Mouse (Mus musculus) intestine, embryonic 15.5 days (tissue): Measurements from ENCODE around the gene Wdr60. TPM values are rescaled to one million over a fixed set of nuclear protein-coding genes. Genes with fewer than 3 reads are reported as not detected.

Source experiments
- ATAC-seq: fragments of 200-750 bp; cut with Nextera tagmentation; 2 replicates; pipeline ENCODE4 v1.8.0; 2017; ENCODE audit warnings: moderate TSS enrichment, moderate library complexity
- H3K27ac ChIP-seq: fragments of 300-500 bp; sonication (generic); 2 replicates; pipeline ENCODE4 v1.5.1; 2015; ENCODE audit warnings: mild to moderate bottlenecking, inconsistent platforms
- H3K27me3 ChIP-seq: fragments of 300-500 bp; sonication (generic); replicated peaks from 2 replicates; pipeline ENCODE4 v1.6.1; 2015; ENCODE audit warnings: inconsistent platforms
- H3K36me3 ChIP-seq: fragments of 300-500 bp; sonication (generic); 2 replicates; pipeline ENCODE4 v1.6.1; 2015; ENCODE audit warnings: inconsistent platforms
- H3K4me1 ChIP-seq: fragments of 300-500 bp; sonication (generic); replicated peaks from 2 replicates; pipeline ENCODE4 v1.6.1; 2015; ENCODE audit warnings: inconsistent platforms
- H3K4me2 ChIP-seq: fragments of 300-500 bp; sonication (generic); replicated peaks from 2 replicates; pipeline ENCODE4 v1.6.1; 2015; ENCODE audit warnings: mild to moderate bottlenecking, inconsistent platforms
- H3K4me3 ChIP-seq: fragments of 300-500 bp; sonication (generic); replicated peaks from 2 replicates; pipeline ENCODE4 v1.5.1; 2015; ENCODE audit warnings: inconsistent platforms
- H3K9ac ChIP-seq: fragments of 300-500 bp; sonication (generic); 2 replicates; pipeline ENCODE4 v1.6.1; 2015; ENCODE audit warnings: inconsistent platforms
- H3K9me3 ChIP-seq: fragments of 300-500 bp; sonication (generic); 2 replicates; pipeline ENCODE4 v1.6.1; 2016; ENCODE audit warnings: inconsistent platforms
- WGBS: fragments of 180-500 bp; shearing (Covaris S2); methylation state at CpG from one replicate; pipeline ENCODE4 v1.1.7; 2015; 5-methylcytosine and 5-hydroxymethylcytosine counted together
- polyA plus RNA-seq: library from polyadenylated mRNA; unstranded; fragments of >200 nt; fragmentation: Nextera tagmentation; extraction: Ambion mirVana; gene quantifications from 2 replicates; pipeline ENCODE4 v1.2.1, GENCODE M21; 2015

Wdr60 gene
- polyA plus RNA-seq, 1 experiment from 2014 or later, result 11.8 TPM

GRCm38 (mm10) chr12:116207486-116207885 is 55.3 kb downstream of the Wdr60 start:
- Histone ChIP-seq H3K9me3 (no peaks in the 10 kb centered on the region), H3K9ac (no peak overlapping the region), H3K36me3 (no peaks in the 10 kb centered on the region), H3K27ac (no peak overlapping the region), H3K27me3 (no peaks in the 10 kb centered on the region), H3K4me3 (no peak overlapping the region), H3K4me2 (no peak overlapping the region), H3K4me1 (no peaks in the 10 kb centered on the region)
- WGBS, result 76% methylated on average over 8 of the region's 8 CpGs
- ATAC-seq, result no peak

DNA sequence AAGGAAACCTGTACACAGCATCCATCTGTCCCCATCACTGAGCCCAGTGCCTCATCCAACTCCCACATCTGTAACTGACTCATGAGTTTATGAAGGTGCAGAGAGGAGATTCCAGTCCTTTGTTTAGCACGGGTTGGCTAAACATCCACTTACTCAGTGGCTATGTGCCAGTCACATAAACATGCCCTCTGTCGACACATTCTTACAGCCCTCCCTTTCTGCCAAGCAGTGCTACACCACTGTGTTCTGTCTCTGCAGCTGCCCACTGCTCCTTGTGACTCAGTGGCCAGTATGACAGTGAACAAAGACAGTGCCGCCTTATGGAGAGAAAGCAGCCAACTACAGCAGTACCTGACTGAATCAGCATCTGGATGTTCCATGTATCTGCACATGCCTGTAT is 57.1 kb downstream of the Wdr60 start:
- Histone ChIP-seq H3K9ac (no peak overlapping the region), H3K36me3 (no peaks in the 10 kb centered on the region), H3K9me3 (no peaks in the 10 kb centered on the region), H3K4me3 (no peak overlapping the region), H3K27me3 (no peaks in the 10 kb centered on the region), H3K4me2 (no peak overlapping the region), H3K27ac (no peak overlapping the region), H3K4me1 (no peaks in the 10 kb centered on the region)
- WGBS, result 61% methylated on average over 3 of the region's 3 CpGs
- peak; percentile 31; the same call in 1 of the 2 replicates for ATAC-seq

GRCm38 (mm10) chr12:116202176-116202981 is 60.4 kb downstream of the Wdr60 start:
- no peaks in the 10 kb centered on the region for H3K36me3 ChIP-seq
- no peak overlapping the region for H3K27ac ChIP-seq
- H3K4me3 ChIP-seq, result no peak overlapping the region
- no peak overlapping the region for H3K4me2 ChIP-seq
- no peak overlapping the region for H3K9ac ChIP-seq
- H3K4me1 ChIP-seq, result no peaks in the 10 kb centered on the region
- ATAC-seq, result peak; percentile 37; the same call in 1 of the 2 replicates
- no peaks in the 10 kb centered on the region for H3K27me3 ChIP-seq
- 35% methylated on average over 9 of the region's 9 CpGs for WGBS
- no peaks in the 10 kb centered on the region for H3K9me3 ChIP-seq

DNA sequence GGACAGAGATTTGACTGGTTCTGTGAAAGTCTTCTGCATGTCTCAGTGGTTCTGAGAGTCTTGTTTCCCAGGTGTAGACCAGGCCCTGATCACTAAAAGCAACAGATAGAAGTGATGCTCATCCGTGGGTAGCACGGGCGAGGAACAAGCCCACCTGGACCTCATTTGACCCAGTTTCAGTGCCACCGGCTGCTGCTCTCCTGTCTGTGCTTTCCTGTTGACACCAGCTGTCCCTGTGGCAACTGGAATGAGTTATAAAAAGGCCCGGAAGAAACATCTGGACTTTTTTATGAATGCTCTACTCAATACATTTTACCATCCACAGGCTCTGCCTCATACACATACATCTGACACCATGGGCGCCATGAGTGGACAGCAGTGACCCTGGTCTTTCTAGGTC is 64.0 kb downstream of the Wdr60 start:
- no peak for ATAC-seq
- Histone ChIP-seq H3K4me2 (no peak overlapping the region), H3K27ac (no peak overlapping the region), H3K9me3 (no peaks in the 10 kb centered on the region), H3K9ac (no peak overlapping the region), H3K27me3 (no peaks in the 10 kb centered on the region), H3K4me1 (no peaks in the 10 kb centered on the region), H3K4me3 (no peak overlapping the region), H3K36me3 (no peaks in the 10 kb centered on the region)
- WGBS, result 85% methylated on average over 6 of the region's 6 CpGs

GRCm38 (mm10) chr12:116196221-116196620 is 66.6 kb downstream of the Wdr60 start:
- ATAC-seq, result no peak
- H3K27me3 ChIP-seq, result no peaks in the 10 kb centered on the region
- no peak overlapping the region for H3K4me2 ChIP-seq
- no peaks in the 10 kb centered on the region for H3K4me1 ChIP-seq
- no peak overlapping the region for H3K9ac ChIP-seq
- 54% methylated on average over 8 of the region's 8 CpGs for WGBS
- H3K27ac ChIP-seq, result no peak overlapping the region
- no peaks in the 10 kb centered on the region for H3K36me3 ChIP-seq
- no peak overlapping the region for H3K4me3 ChIP-seq
- H3K9me3 ChIP-seq, result no peaks in the 10 kb centered on the region

GRCm38 (mm10) chr12:116194641-116195040 is 68.2 kb downstream of the Wdr60 start:
- Histone ChIP-seq H3K9ac (no peak overlapping the region), H3K27me3 (no peaks in the 10 kb centered on the region), H3K4me3 (no peak overlapping the region), H3K36me3 (no peaks in the 10 kb centered on the region), H3K4me2 (no peak overlapping the region), H3K9me3 (no peaks in the 10 kb centered on the region), H3K4me1 (no peaks in the 10 kb centered on the region), H3K27ac (no peak overlapping the region)
- no peak for ATAC-seq

- Histone ChIP-seq H3K4me3 (no peak overlapping the region), H3K27ac (no peak overlapping the region), H3K36me3 (no peaks in the 10 kb centered on the region), H3K4me2 (no peak overlapping the region), H3K9ac (no peak overlapping the region), H3K27me3 (no peaks in the 10 kb centered on the region), H3K4me1 (no peaks in the 10 kb centered on the region), H3K9me3 (no peaks in the 10 kb centered on the region)
- ATAC-seq, result no peak
- WGBS, result 65% methylated on average over 6 of the region's 6 CpGs
Observed at GRCm38 (mm10) chr12:116193952-116194351, 68.9 kb downstream of the Wdr60 start.

- H3K9me3 ChIP-seq, result no peaks in the 10 kb centered on the region
- no peak overlapping the region for H3K27ac ChIP-seq
- no peaks in the 10 kb centered on the region for H3K36me3 ChIP-seq
- H3K9ac ChIP-seq, result no peak overlapping the region
- no peak for ATAC-seq
- H3K4me1 ChIP-seq, result no peaks in the 10 kb centered on the region
- 80% methylated on average over 6 of the region's 6 CpGs for WGBS
- no peak overlapping the region for H3K4me3 ChIP-seq
- no peaks in the 10 kb centered on the region for H3K27me3 ChIP-seq
- no peak overlapping the region for H3K4me2 ChIP-seq
Observed at GRCm38 (mm10) chr12:116183212-116183935, 79.4 kb downstream of the Wdr60 start.

- no peaks in the 10 kb centered on the region for H3K9me3 ChIP-seq
Observed at GRCm38 (mm10) chr12:116182376-116182775, 80.4 kb downstream of the Wdr60 start.

GRCm38 (mm10) chr12:116181436-116182050 is 81.3 kb downstream of the Wdr60 start:
- ATAC-seq, result no peak
- Histone ChIP-seq H3K36me3 (no peaks in the 10 kb centered on the region), H3K9me3 (no peaks in the 10 kb centered on the region), H3K27me3 (no peaks in the 10 kb centered on the region), H3K4me1 (no peaks in the 10 kb centered on the region), H3K9ac (no peak overlapping the region), H3K4me2 (no peak overlapping the region), H3K27ac (no peak overlapping the region), H3K4me3 (no peak overlapping the region)
- 70% methylated on average over 4 of the region's 4 CpGs for WGBS

More at GRCm38 (mm10) chr12:116182376-116182775, 80.4 kb downstream of the Wdr60 start:
- H3K27ac ChIP-seq, result no peak overlapping the region
- H3K4me1 ChIP-seq, result no peaks in the 10 kb centered on the region
- no peak overlapping the region for H3K9ac ChIP-seq
- H3K27me3 ChIP-seq, result no peaks in the 10 kb centered on the region
- H3K4me3 ChIP-seq, result no peak overlapping the region
- peak; percentile 68 for ATAC-seq
- H3K4me2 ChIP-seq, result no peak overlapping the region
- H3K36me3 ChIP-seq, result no peaks in the 10 kb centered on the region

DNA sequence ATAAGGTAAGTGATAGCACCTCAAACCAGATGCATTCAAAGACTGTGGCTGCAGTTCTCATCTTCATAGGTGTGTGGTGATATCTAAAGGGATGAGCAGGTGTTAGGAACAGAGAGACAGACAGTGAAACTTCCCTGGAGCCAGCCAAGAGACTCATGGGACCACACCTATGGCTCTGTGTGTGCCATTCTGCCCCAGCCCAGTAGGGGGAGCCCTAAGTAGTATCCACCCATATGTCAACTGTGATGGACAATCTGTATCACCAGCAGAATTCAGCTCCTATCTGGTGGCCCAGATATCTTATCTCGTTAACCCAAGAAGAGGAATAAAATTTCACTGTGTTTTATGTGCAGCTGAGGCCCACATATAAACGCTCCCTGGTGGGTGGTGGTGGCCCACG is 85.9 kb downstream of the Wdr60 start:
- Histone ChIP-seq H3K9ac (no peak overlapping the region), H3K4me3 (no peak overlapping the region), H3K27ac (no peak overlapping the region), H3K36me3 (no peaks in the 10 kb centered on the region), H3K27me3 (no peaks in the 10 kb centered on the region), H3K4me1 (no peaks in the 10 kb centered on the region), H3K9me3 (no peaks in the 10 kb centered on the region), H3K4me2 (no peak overlapping the region)
- WGBS, result 85% methylated on average over 3 of the region's 3 CpGs
- ATAC-seq, result no peak

DNA sequence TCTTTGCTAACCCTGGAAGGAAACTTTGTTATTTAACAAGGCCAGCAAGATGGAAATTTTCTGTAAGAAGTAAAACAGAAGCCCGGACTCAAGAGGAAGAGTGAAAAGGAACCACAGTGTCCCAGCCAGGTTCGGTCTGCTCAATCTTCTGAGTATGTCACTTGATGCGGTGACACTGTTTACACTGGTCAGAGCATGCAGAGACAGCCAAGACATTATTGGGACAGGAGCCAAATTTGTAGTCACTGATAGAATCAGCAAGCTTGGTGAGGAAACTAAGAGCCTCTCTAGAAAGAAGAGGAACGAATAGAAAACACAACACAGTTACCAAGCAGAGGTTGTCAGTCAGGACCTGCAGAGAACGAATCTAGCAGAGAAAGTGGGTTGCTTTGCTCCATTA is 93.2 kb downstream of the Wdr60 start:
- Histone ChIP-seq H3K9me3 (no peaks in the 10 kb centered on the region), H3K4me3 (no peak overlapping the region), H3K27me3 (no peaks in the 10 kb centered on the region), H3K36me3 (no peaks in the 10 kb centered on the region), H3K4me2 (no peak overlapping the region), H3K4me1 (no peaks in the 10 kb centered on the region; the same call in 1 of the 2 replicates), H3K27ac (no peak overlapping the region), H3K9ac (no peak overlapping the region)
- no peak for ATAC-seq
- 61% methylated on average over 5 of the region's 5 CpGs for WGBS
